Mouse (Mus musculus) large intestine, adult 2 months (tissue): ENCODE measurements around the gene Arf1. TPM values are rescaled to one million over a fixed set of nuclear protein-coding genes. Genes with fewer than 3 reads are reported as not detected.
"Not testable (repeated sequence)": the region's sequence is repeated elsewhere in the genome, so short reads cannot be mapped to it uniquely, and the experiment has no call there.

Experiments used
- DNase-seq: peaks from one replicate; pipeline ENCODE4 v3.0.0-alpha.2; 2012; ENCODE audit warnings: low read depth, low spot score
- WGBS: fragments of 180-500 bp; shearing (Covaris S2); methylation state at CpG from one replicate; pipeline ENCODE4 v1.1.7; 2018; 5-methylcytosine and 5-hydroxymethylcytosine counted together
- polyA plus RNA-seq: library from polyadenylated mRNA; depleted of rRNA; stranded (reverse); fragments of >200 nt; gene quantifications from 2 replicates; pipeline ENCODE4 v1.2.3, GENCODE M21; 2012

Gene Arf1
- polyA plus RNA-seq, 1 experiment: 693 TPM

DNA sequence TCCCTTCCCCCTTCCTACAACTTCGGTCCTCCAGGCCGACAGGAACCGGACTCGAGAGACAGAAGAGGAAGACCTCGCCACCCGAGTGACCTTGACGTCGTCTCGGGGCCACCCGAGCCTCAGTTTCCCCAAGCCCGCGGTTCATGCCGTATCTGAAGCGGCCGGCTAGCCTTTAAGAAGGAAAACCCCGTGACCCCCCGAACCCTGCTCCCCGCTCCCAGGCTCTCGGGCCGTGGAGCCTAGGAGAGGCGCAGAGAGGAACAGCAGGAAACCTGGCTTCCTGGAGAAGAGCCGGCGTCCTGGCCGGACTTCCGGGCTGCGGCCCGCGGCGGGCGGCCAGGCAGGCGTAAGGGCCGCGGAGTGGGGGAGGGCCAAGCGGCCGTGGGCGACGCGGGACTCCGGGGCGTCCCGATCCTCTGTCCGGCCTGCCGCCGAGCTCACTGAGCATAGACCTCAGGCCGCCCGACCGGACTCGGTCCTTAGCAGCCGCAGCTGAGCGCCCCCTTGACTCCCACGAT, 407 bp downstream of the Arf1 start:
- WGBS: 1% methylated on average over 51 of the region's 51 CpGs
- DNase-seq: no peak

GRCm38 (mm10) chr11:59226787-59227603, 1.1 kb downstream of the Arf1 start:
- under 1% methylated on average over 21 of the region's 21 CpGs for WGBS

DNA sequence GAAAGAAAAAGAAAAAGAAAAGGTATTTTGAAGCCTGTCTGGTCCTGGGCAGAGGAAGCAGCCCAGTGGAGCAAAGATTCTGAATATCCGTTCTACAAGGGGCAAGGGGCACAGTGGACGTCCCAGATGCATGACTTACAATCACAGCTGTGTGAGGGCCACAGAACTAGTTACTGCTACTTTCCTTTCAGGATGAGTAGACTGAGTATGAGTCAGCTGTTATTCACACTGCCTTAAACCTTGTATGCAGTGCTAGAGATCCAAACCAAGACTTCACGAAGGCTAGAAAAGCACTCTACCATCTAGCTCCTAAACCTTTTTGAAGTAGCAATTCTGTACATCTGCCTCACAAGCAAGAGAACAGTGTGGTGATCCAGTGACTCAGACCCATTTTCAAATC, 1.8 kb downstream of the Arf1 start:
- no peak for DNase-seq
- 9% methylated on average over 3 of the region's 3 CpGs for WGBS

More at GRCm38 (mm10) chr11:59226787-59227603, 1.1 kb downstream of the Arf1 start:
- no peak for DNase-seq

DNA sequence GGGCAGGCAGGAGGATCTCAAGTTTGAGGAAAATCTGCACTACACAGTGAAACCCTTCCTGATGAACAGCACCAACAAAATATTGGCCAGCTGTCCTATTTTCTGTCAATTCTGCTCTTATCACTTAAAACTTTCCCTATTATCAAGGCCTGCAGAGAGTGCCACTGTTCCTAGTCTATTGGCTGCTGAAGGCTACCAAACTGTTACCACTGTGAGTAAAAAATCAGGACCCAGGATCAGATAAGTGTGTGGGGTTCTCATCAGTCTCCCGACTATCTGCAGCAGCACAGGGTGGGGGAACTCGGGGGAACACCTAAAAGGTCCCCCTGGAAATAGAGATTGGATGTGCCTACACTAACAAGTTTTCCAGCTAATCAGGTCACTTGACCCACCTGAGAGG, 2.9 kb downstream of the Arf1 start:
- WGBS: 30% methylated on average over 2 of the region's 2 CpGs
- no peak for DNase-seq

DNA sequence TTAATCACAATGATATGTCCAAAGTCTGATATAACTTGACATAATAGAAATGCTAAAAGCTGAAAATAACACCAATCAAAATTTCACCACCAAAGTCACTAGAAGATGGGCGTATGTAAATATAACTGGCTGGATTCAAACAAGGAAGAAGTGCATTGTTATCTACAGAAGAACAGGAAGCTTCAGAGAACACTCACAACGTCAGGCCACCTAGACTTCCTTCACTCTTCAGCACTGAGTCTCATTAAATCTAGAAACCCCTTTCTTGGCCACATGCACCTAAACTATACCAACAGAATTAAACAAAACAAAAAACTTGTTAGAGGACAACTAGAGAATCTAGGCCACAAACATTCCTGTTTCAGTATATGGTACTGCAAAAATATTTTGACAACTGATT, 3.6 kb downstream of the Arf1 start:
- no peak for DNase-seq
- 11% methylated on average over 2 of the region's 2 CpGs for WGBS

GRCm38 (mm10) chr11:59224025-59224424, 4.0 kb downstream of the Arf1 start:
- DNase-seq: no peak
- WGBS: 57% methylated on average over 3 of the region's 3 CpGs

- DNase-seq: no peak
- 55% methylated on average over 4 of the region's 4 CpGs for whole genome bisulfite sequencing
These were observed 5.8 kb downstream of the Arf1 start for GRCm38 (mm10) chr11:59222306-59222705.

GRCm38 (mm10) chr11:59221604-59222003, 6.5 kb downstream of the Arf1 start:
- DNase-seq: no peak

GRCm38 (mm10) chr11:59219064-59219463, 9.0 kb downstream of the Arf1 start:
- DNase-seq: no peak

GRCm38 (mm10) chr11:59218389-59218998, 9.6 kb downstream of the Arf1 start:
- peak; percentile 81 for DNase-seq
- WGBS: 30% methylated on average over 4 of the region's 4 CpGs

- DNase-seq: no peak
- WGBS: 59% methylated on average over 3 of the region's 3 CpGs
These were observed 11.1 kb downstream of the Arf1 start for GRCm38 (mm10) chr11:59216955-59217354.

DNA sequence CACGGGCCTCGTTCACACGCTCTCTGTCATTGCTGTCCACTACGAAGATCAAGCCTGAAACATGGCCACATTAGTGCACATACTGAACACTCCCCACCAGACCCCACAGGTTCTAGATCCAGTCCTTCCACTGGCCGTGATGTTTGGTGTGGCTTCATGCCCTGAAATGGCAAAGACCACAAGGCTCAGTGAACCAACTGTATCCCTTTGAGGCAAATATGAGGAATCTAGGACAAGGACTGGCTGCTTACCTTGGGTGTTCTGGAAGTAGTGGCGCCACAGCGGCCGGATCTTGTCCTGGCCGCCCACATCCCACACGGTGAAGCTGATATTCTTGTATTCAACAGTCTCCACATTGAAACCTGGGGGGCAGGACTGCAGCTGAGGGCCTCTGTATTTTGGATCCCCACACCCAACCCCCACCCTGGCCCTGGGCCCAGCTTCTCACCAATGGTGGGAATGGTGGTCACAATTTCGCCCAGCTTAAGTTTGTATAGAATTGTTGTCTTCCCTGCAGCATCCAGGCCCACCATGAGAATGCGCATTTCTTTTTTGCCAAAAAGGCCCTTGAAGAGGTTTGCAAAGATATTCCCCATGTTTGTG, 15.1 kb downstream of the Arf1 start:
- DNase-seq: no peak
- 86% methylated on average over 12 of the region's 12 CpGs for WGBS

DNA sequence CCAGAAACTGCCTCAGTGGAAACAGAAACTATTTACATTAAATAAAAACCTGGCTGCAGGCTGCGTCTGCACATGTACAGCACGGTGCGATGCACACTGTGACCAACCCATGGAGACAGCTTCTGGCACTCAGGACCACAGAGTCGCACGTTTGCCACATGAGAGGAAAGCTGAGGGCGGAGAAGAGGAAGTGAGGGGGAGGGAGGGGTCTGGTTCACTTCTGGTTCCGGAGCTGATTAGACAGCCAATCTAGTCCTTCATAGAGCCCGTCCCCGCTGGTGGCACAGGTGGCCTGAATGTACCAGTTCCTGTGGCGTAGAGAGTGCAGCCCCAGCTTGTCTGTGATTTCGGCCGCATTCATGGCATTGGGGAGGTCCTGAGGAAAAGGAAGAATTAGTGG, 15.8 kb downstream of the Arf1 start:
- not testable (repeated sequence) for DNase-seq
- 68% methylated on average over 12 of the region's 12 CpGs for WGBS

DNA sequence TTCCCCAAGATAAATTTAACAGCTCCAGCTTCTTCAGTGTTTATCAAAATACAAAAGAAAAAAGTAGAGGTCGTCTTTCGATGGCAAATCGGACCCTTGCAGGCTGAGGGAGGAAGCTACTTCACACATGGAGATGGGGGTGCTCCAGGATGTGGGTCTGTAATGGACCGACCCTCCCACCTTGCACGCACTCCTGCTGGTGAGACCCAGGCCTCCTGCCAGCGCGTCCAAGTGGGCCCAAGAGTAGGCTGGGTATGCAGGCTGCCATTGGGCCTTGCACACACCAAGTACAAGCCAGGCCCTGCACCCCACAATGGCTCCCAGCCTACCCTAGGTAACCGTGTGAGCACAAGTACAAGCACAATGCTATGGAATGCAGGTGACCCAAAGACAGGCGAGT, 16.5 kb downstream of the Arf1 start:
- not testable (repeated sequence) for DNase-seq
- 86% methylated on average over 9 of the region's 9 CpGs for WGBS

GRCm38 (mm10) chr11:59210020-59210419, 18.1 kb downstream of the Arf1 start:
- 72% methylated on average over 4 of the region's 4 CpGs for WGBS
- no peak for DNase-seq

- WGBS: 55% methylated on average over 5 of the region's 5 CpGs
- no peak for DNase-seq
These were observed 18.5 kb downstream of the Arf1 start for GRCm38 (mm10) chr11:59209580-59209979.

DNA sequence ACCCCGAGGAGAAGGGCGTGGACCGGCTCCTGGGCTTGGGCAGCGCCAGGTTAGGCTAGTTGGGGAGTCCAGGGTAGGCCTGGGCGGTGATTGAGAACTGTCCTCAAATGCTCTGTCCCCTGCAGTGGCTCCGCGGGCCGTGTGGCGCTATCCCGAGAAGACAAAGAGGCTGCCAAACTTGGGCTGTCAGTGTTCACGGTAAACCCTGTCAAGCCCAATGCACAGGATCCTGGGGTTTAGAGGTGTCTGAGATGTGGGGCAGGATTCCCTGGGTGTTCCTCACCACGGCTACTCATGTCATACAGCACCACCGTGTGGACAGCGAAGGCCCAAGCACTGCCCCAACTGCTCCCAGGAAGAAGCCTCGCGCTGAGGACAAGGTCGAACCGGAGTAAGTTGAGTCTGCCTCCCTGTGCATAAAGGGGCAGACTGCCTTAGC, 19.0 kb downstream of the Arf1 start:
- WGBS: 7% methylated on average over 18 of the region's 18 CpGs
- DNase-seq: no peak

DNA sequence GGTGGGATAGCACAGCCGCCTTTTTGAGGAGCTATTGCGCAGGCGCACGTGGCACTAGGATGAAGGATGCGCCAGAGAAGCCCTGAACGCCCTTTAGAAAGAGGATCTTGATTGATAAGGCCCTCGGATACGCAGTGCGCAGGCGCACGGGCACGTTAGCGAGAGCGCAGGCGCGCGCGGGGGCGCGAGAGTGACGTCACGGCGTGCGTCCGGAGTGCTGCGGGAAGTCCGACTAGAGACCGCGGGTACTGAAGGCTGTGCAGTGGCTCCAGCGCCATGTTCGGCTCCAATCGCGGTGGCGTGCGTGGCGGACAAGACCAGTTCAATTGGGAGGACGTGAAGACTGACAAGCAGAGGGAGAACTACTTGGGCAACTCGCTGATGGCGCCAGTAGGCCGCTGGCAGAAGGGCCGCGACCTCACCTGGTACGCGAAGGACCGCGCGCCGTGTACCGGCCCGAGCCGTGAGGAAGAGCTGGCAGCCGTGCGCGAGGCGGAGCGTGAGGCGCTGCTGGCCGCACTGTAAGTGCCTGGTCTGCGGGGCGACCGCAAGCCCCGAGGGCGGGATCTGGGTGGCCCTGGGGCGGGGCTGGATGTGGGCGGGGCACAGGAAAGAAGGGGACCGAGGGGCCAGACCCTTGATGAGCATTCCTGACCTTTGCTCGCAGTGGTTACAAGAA, 19.8 kb downstream of the Arf1 start, which contains the start of gene 2310033P09Rik:
TSS of gene 2310033P09Rik (plus strand) at position 169 of the 679 bp plus-strand sequence.
- DNase-seq: no peak
- under 1% methylated on average over 67 of the region's 67 CpGs for WGBS

DNA sequence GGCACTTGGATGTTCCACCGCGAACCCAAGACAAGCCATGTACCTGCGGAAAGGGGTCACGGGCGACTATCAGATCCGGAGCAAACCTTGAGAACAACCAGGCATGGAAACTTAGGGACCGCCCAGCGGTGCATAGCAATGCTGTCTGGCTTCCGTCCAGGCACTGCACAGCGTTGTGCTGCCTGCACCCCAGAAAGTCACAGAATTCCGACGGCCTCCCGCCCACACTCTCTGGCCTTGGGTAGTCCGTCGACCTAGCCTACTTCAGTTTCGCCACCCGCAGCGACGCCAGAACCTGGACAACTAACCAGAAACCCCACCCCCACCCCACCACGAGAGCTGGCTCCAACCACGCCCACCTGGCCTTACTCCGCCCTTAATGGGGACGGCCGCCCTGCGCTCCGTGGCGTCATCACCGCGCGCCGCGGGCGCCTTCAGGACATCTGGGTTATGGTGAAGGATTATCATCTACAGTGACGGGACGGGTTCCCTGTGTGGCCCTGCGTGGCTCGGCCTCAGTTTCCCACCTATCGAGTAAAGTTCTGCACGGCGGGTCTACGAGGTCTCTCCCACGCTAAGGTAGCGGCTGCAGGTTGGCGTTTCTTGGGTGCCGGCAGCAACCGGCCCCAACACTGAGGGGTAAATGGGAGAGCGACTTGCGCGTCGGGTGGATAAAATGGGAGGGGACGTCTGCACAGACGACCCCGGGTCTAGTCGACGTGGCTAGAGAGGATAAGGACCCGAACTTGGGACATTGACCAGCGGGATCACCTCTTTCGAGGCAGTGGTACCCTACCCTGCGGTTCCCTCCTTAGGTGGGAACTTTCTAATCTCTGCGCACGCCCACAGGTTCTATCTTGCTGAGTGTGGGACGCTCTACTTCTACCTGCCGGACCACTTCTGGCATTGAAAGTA, 25.7 kb downstream of the Arf1 start, which contains the start of gene Mrpl55:
TSS of gene Mrpl55 (plus strand) at position 406 of the 915 bp plus-strand sequence.
- peak; percentile 85 for DNase-seq
- WGBS: under 1% methylated on average over 63 of the region's 63 CpGs
